Mouse (Mus musculus) thymus, postnatal 10 days (tissue): ENCODE measurements around the gene Rgs6.

Experiments used
- DNase-seq, 2 experiments: peaks; one replicate each; pipeline ENCODE4 v3.0.0; 2021; ENCODE audit warnings: low spot score in 2 of 2

Rgs6 gene

DNA sequence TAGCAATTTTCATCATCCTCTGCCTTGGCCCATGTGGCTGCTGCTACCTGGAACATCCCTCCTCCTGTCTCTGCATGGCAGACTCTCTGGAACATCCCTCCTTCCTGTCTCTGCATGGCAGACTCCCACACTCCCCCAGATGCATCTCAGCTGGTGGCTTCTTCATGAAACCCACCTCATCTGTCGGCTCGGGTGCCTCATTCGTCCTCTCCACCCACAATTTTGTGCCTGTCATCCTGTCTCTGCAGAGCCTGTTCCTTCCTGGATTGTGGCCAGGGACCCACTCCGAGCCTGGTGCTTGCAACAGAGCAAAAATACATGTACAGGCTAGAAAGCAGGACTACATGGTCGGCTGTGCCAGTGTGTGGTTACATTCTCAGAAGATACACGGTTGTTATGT lies 168.7 kb downstream of the Rgs6 start:
- no peak for DNase-seq

DNA sequence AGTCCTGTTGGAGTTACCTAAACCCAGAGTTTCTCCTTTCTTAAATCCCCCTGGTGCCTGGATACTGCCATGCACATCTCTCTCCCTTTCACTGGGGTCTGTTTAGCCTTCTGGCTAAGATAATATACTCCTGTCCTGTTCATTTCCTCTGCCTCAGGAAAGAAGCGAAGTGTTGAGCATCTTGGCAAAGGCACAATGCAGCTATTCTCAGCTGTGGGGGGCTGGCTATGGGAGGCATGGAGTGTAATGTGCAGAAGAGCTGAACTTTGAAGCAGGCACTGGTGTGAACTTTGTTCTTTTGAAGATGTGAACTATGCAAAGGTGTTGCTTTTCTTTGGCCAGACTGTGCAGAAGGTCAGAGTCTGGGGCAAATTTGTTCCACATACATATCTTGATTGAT lies 169.3 kb downstream of the Rgs6 start:
- no peak for DNase-seq

DNA sequence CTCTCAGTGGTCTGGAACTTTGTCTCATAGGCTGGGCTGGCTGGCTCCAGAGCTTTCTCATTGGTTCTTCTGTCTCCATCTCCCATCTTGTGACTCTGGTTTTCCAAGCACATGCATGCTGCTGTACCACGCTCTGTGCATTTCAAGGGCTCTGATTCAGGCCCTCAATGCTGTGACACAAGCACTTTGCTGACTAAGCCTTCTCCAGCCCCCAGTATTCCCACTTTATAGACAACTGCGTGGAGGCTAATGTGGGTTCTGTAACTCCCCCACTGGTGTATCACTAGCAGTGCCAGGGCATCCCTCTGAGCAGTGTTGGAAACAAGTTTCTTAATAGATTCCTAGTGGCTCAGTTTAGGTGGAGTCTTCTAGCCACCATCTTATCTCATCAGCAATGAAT lies 174.0 kb downstream of the Rgs6 start:
- no peak for DNase-seq

DNA sequence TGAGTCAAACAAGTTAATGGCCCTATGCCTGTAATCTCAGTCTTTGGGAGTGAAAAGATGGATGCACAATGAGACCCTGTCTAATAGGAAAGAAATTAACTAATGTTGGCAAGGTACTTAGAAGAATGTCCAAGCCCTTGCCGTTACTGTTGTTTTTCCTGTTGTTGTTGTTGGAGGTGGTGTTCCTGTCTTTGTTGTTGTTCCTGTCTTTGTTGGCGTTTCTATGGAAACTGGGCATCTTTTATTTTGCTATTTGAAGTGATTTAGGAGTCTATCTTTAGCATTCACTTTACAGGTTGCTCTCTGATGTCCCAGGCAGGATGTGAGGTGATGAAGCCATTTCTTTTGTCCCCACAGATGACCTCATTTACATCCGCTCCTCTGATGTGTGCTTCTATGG lies 180.6 kb downstream of the Rgs6 start:
- DNase-seq, result no peak

DNA sequence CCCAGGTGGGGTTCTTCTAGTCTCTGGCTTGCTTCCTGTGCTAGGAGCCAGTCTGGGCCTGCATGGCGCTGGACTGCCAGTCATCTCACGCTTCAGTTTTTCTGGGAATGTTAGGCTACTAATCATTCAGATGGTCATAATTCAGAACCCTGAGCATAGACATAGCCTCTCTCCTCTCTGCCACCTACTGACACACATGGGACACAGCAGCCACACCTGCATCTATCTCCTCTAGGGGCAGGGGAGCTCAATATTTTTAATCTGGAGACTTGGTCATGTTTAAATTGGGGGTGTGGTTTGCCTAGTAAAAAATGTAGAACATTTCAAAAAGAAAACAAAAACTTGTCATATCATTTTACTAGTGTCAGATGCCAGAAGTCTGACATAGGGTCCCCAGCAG lies 184.1 kb downstream of the Rgs6 start:
- DNase-seq, result no peak

DNA sequence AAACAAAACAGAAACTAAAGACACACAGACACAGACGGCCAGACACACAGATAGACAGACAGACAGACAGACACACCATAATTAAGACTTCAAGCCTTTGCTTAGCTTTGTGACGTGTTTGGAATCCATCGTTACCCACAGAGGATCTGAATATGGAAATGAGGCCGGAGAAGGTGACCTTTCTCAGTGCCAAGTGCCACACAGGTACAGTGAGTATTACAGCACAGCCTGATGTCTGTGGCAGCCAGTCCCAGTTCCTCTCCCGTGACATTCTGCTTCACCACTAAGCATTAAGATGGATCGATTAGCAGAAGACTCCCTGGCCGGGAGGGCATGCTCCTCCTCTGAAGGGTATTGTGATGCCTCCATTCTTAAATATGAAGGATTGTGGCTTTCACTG lies 186.5 kb downstream of the Rgs6 start:
- DNase-seq, result no peak

DNA sequence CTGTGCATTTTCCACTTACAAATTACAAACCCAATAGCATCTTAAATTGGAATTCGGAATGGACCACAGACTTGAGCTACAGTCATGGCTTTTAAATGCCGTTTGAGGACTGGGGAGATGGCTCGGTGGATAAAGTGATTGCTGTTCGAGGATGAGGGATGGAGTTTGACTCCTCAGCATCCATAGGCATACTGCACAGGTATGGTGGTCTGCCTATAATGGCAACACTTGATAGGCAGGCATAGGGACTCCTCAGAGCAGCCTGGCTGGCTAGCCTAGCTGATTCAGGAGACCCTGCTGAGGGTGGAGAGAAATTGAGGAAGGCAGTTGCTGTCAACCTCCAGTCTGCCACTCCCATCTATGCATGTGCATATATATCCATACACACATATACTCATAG lies 188.6 kb downstream of the Rgs6 start:
- DNase-seq, result no peak

DNA sequence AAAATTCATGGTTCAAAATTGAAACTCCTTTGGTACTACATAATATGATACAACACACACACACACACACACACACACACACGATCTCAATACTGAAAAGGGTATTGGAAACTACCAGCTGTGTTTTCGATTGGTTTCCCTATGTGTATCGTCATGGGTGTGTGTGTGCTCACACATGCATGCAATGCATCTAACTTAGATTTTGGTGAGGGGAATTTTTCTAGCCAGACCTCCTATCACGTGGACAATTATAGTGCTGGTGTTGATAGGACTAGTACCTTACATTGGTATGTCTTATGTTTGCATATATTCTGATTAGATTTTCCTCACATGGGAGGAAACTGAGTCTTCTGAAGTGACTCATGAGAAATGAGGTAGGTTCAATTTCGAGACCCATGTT lies 192.8 kb downstream of the Rgs6 start:
- DNase-seq, result no peak

DNA sequence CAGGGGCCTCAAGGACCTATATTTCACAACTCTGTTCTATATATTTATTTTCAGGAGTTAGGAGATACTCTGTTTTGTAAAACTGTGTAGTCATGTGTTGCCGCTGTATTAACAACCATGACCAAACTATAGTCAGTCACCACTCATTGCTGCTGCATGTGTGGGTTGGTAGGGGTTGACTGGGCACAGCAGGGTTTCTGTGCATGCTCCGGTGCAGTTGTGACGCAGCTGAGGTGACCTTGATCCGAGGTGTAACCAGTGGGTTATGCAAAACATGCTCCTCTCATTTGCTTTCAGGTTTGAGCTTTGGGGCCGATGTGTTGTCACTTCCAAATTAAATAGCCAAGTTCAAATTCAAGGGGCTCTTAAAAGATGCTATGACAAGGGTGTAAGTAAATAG lies 193.3 kb downstream of the Rgs6 start:
- no peak for DNase-seq

DNA sequence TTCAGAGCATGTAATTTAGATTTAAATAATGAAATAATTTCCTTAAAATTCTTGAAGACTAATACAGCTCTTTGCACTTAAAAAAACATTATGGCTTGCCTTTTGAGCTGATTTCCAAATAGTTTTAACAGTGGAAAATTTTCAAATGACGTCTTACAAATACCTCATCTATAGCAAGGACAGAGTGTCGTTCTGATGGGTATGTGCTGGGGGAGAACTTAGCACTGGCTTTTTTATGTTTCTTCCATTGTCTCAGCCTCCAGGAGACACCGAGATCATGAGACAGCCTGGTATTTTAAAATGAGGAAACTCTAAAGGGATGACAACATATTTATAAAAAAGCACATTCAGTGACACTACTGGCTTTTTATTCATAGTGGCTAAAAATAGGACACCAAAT lies 204.0 kb downstream of the Rgs6 start:
- DNase-seq, result no peak

DNA sequence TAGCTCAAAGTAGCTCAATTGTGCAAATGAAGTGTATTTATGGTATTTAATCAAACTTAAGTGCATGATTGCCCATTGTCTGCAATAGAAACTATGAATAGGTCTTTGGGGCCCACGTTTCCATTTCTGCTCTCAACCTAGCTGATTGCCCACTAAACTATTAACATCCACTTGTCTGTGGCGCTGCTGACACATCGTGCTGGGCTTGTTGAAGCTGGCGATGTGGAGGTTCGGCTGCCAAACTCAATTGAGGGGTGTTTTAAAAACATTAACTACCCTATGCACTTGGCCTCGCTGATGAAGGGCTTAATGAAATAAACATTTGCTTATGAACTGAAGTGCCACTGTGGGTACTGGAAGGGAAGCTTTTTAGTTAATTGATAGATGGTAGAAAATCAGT lies 211.8 kb downstream of the Rgs6 start:
- DNase-seq, result no peak

DNA sequence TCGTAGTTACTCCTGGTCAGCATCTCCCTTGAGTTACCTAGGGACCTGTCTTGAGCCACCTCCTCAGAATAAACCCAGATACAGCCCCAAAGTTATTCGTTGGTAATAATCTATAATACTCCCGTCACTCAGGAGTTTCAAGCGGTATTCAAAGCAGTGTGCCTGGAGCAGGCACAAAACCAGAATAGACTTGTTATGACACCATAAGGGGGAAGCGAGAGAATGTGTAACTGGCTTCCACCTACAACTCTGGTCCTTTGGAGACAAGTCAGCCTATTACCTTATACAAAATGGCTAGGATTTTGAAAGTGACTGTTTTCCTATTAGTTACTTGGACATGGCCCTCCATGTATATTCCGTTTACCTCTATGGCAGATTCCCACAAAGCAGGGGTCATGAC lies 213.6 kb downstream of the Rgs6 start:
- DNase-seq, result no peak

DNA sequence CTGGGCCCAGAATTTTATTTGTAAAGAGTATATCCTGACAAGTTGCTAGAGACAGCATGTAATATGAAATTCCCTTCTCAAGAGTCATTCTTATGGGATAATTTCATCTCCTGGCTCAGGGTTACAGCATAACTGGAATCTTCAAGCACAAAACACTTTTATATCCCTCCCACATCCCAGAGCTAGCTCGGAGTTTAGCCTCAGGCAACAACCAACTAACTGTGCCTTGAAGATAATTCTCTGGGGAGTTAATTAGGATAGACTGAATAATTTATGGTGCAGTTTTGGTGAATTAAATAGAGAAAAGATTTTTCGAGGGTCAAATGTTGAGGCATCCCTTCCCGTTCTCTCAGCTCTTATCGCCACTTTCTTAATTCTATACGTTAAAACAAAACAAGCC lies 214.6 kb downstream of the Rgs6 start:
- DNase-seq, result no peak

DNA sequence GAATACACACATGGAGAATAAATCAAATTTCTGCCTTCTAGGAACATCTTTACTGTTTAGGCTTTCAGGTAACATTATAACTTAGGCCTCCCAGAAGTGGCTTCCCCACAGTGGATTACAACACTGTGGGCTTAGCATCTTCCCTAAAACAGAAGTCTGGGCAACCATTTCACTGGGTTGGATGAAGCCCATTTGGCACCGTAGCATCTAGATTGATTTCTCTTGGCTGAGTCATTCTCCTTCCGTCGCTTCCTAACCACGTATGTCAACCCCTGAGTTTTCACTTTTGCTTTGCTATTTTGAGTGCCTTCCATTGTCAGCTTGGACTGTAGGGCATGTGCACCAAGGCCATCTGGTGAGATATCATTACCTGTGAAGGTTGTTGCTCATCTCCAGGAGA lies 217.1 kb downstream of the Rgs6 start:
- no peak for DNase-seq

DNA sequence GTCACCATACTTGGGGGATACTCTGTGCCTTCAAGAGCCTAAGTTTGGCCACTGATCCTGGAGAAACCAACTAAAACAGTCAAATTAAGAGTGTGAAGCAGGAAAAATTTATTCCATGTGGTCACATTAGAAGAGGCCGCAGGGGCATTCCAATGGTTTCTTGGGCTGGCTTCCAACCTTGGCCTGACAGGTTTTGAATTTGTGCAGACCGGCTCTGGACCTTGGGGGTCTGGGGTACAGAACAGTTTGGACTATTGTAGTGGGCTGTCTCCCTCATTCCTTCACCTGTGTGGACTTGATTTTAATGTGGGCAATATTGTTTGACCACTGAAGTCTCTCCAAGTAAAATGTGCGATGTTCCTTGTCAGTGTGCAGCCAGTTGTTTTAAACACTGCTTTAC lies 222.5 kb downstream of the Rgs6 start:
- DNase-seq, result no peak

DNA sequence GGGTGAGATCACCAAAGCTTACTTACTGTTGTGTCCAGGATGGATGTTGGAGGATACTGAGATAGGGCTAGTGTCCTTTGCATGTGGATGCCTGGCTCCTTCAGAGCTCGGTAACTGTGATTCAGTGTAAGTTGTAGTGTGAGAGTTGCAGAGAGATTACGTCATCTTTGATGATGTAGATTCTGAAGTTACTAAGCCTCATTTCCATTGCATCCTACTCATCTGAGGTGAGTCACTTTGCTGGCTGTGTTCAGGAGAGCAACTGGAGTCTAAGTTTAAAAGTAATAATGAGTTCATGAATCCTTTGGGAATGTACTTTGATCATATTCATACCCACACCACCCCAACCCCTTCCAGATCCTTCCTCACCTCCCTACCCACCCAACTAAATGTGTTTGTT lies 227.9 kb downstream of the Rgs6 start:
- DNase-seq, result no peak

DNA sequence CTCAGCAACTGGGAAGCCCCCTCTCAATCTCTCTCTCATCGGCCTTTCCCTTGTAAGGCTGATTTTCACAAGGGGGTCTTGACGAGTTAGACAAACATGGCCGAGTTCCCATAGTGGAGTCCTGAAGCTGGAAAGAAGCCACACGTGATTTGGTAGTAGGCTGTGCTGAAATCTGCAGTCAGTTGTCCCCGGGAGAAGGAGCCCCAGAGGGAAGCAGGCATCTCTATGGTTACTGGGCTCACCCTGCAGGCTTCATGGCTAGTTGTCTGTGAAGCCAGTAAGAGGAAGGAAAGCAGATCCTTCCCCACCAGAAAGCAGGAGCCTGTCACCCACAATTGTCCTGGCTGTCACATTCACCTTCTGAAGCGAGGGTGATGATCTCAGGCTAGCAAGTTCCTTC lies 231.2 kb downstream of the Rgs6 start:
- no peak for DNase-seq

DNA sequence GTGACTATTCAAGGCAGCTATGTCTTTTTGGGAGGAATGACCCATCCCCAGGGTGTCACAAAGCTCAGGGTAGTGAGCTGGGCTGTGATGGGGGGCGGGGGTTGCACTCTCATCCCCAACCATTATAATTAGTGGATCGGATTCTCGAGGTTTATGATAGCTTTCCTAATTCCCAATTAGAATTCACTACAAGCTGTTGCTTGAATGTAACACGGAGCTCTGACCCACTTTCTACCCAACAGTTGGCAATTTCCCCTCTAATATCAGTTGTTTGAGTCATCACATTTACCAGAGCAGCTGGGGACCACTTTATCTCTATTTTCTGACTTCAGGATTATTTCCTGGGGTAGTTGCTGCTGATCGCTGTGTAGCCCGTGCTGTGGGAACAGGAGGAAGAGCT lies 231.9 kb downstream of the Rgs6 start:
- DNase-seq, result no peak

DNA sequence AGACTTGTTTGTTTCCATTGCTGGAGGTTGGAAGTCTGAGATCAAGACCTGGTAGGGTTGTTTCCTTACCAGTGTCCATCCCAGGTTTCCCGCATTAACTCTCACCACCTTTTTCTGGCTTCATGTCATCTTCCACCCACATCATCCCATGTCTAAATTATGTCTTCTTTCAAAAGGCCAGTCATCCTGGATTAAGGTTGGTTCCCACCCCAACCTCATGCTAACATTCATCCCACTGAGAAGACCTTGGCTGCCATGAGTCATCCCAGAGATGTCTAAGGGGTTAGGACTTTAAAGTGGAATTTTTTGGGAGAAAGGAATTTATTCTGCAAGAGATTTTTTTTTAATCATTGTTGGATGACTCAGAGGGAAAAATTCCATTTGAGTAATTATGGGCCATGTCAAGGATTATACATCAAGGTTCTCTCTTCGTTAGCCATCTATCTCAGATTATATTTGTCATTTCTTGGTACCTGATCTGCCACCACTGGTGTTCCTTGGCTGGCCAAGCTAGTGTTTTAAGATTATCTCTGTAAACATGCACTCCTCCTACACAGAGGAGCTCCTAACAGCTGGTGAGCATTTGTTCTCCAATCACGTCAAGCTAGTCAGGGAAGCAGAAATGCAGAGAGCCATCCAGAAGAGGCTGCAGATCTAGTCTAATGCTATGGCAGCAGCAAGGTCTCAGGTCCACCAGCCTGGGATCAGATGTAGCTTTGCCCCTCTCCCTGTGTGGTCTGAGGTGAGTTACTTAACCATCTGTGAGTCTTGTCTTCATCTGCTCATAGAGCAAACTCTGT lies 234.9 kb downstream of the Rgs6 start:
- DNase-seq, result no peak

DNA sequence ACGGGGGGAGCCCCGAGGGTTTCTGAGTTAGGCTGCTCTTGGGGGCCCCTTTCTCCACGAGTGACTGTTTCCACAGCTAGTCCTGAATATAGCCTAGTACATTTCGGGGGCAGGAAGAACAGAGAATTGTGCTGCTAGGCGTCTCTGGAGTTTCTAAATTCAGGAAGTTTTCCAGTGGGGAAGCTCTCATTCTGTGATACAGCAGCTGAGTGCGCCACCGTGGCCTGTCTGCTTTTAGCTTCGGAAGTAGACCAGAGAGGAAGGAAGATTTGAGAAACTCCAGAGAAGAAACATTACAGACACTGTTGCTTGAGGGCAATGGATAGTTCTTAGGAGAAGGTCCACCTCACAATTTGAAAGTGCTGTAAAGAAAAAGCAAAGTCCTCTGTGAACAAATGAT lies 242.2 kb downstream of the Rgs6 start:
- DNase-seq, result no peak

DNA sequence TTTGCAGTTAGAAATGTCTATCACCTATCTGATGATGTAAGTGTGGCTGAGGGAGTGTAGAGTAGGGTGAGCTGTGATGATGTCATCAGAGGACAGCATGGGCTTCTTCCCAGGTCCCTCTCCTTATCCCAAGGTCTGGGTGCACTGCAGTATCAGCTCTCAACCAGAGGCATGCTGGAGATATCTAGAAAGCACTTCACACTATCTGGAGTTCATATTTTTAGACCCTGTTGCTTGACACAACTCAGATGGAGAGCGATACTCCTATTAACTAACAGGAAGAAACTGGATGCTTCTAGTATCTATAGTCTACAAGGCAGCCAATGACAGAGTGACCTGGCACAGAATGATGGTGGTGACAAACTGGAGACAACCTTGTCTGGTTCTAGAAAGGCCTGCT lies 250.5 kb downstream of the Rgs6 start:
- DNase-seq, result no peak

DNA sequence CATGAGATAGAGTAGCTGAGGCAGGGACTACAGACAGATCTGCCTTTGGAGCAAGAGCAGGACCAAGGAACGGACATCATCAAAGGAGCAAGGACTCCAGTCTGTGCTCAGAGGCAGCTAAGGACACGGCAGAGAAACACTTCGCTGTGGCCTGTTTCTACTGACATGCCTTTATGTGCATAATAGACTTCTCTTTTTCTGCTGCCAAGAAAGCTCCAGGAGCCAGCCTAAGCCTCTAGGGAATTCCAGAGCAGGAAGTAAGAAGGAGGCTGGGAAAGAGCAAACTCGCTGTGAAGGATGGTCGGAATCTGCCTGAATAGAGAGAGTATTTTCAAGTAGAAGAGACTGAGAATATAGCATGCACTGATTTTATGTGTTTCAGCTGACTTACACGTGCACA lies 253.5 kb downstream of the Rgs6 start:
- DNase-seq, result no peak

DNA sequence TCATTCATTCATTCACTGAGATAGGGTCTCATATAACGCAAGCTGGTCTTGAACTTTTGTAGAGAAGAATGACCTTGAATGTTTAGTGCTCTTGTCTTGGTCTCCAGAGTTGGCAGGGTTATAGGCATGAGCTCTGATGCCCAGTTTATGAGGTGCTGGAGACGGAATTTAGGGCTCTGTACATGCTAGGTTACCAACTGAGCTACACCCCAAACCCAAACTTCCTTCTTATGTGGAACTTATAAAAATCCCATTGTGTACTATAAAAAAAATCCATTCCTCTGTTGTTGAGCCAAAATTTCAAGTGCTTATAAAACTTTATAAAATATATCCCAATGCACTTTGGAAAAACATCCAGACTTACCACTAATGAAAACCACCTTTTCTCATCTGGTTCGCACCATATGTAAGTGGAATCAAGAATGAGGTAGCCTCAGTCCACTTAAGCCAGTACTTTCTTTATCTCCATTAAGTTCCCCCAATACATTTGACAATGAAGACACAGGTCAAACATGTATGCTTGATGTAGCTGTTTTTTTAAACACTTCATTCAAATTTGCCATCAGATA lies 260.3 kb downstream of the Rgs6 start:
- DNase-seq, result no peak

DNA sequence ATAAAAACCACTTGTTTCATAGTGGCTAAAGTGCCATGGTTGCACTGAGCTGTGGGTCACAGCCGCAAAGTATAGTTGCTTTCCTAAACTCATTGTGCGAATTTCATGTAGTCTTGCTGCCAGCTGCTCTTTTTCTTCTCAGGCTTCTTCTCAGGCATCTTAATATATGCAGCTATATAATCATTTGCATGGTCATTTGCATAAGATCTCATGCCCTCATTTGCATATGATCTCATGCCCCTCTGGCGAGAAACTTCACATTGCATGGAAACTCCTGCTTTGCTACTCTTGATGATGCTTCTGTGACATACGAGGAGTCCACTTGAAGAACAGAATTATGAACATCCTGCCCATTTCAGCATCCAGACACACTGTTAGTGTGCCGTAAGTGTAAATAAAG lies 266.8 kb downstream of the Rgs6 start:
- DNase-seq, result no peak
